Mouse (Mus musculus) kidney, embryonic 16.5 days (tissue): ENCODE measurements around the gene Fam169b. TPM values are rescaled to one million over a fixed set of nuclear protein-coding genes. Genes with fewer than 3 reads are reported as not detected.
"Not testable (repeated sequence)": the region's sequence is repeated elsewhere in the genome, so short reads cannot be mapped to it uniquely, and the experiment has no call there.

Source experiments
- ATAC-seq: fragments of 200-750 bp; cut with Nextera tagmentation; 2 replicates; pipeline ENCODE4 v1.8.0; 2017; ENCODE audit warnings: moderate TSS enrichment; ENCODE audit not compliant: low FRiP score, low TSS enrichment
- H3K27ac ChIP-seq: fragments of 300-500 bp; sonication (generic); 2 replicates; pipeline ENCODE4 v1.5.1; 2014; ENCODE audit warnings: low read length
- H3K27me3 ChIP-seq: fragments of 300-500 bp; sonication (generic); 2 replicates; pipeline ENCODE4 v1.6.1; 2014; ENCODE audit warnings: low read length, control low read depth, mixed read lengths; ENCODE audit not compliant: insufficient read depth
- H3K36me3 ChIP-seq: fragments of 300-500 bp; sonication (generic); 2 replicates; pipeline ENCODE4 v1.6.1; 2014; ENCODE audit warnings: low read length, control low read depth, mixed read lengths; ENCODE audit not compliant: insufficient read depth
- H3K4me1 ChIP-seq: fragments of 300-500 bp; sonication (generic); 2 replicates; pipeline ENCODE4 v1.6.1; 2014; ENCODE audit warnings: low read length, control low read depth, mixed read lengths; ENCODE audit not compliant: insufficient read depth
- H3K4me2 ChIP-seq: fragments of 300-500 bp; sonication (generic); replicated peaks from 2 replicates; pipeline ENCODE4 v1.6.1; 2014; ENCODE audit warnings: low read depth, low read length
- H3K4me3 ChIP-seq: fragments of 300-500 bp; sonication (generic); 2 replicates; pipeline ENCODE4 v1.5.1; 2014; ENCODE audit warnings: mild to moderate bottlenecking, low read length
- H3K9ac ChIP-seq: fragments of 300-500 bp; sonication (generic); replicated peaks from 2 replicates; pipeline ENCODE4 v1.6.1; 2014; ENCODE audit warnings: low read length
- H3K9me3 ChIP-seq: fragments of 300-500 bp; sonication (generic); 2 replicates; pipeline ENCODE4 v1.6.1; 2016; ENCODE audit warnings: low read length, control low read depth
- WGBS: fragments of 180-500 bp; shearing (Covaris S2); extraction: QIAGEN DNeasy Blood & Tissue Kit; methylation state at CpG from one replicate; pipeline ENCODE4 v1.1.7; 2014; 5-methylcytosine and 5-hydroxymethylcytosine counted together
- polyA plus RNA-seq: library from polyadenylated mRNA; unstranded; fragments of >200 nt; fragmentation: Nextera tagmentation; extraction: Ambion mirVana; gene quantifications from 2 replicates; pipeline ENCODE4 v1.2.1, GENCODE M21; 2015

Fam169b gene
- polyA plus RNA-seq, 1 experiment from 2014 or later: 1.1 TPM

GRCm38 (mm10) chr7:68281341-68281740, 7.7 kb downstream of the Fam169b start:
- peaks cover 19% of the 10 kb centered on the region for H3K4me1 ChIP-seq
- H3K36me3 ChIP-seq: no peaks in the 10 kb centered on the region
- H3K27me3 ChIP-seq: no peaks in the 10 kb centered on the region
- whole genome bisulfite sequencing: 86% methylated on average over 5 of the region's 5 CpGs
- H3K27ac ChIP-seq: no peak overlapping the region
- H3K9me3 ChIP-seq: no peaks in the 10 kb centered on the region
- H3K9ac ChIP-seq: no peak overlapping the region
- H3K4me3 ChIP-seq: no peak overlapping the region
- ATAC-seq: no peak
- H3K4me2 ChIP-seq: no peak overlapping the region

- no peak for ATAC-seq
- Histone ChIP-seq H3K4me3 (no peak overlapping the region), H3K4me1 (peaks cover 10% of the 10 kb centered on the region), H3K27ac (no peak overlapping the region), H3K4me2 (no peak overlapping the region), H3K27me3 (no peaks in the 10 kb centered on the region), H3K36me3 (no peaks in the 10 kb centered on the region), H3K9ac (no peak overlapping the region), H3K9me3 (no peaks in the 10 kb centered on the region)
- WGBS: 67% methylated on average over 22 of the region's 22 CpGs
Measured at GRCm38 (mm10) chr7:68282304-68283132, 8.9 kb downstream of the Fam169b start.

GRCm38 (mm10) chr7:68283133-68283520, 9.5 kb downstream of the Fam169b start:
- not testable (repeated sequence) for H3K9ac ChIP-seq, H3K27ac ChIP-seq, ATAC-seq, H3K36me3 ChIP-seq, H3K4me1 ChIP-seq, H3K27me3 ChIP-seq, H3K9me3 ChIP-seq, H3K4me3 ChIP-seq, H3K4me2 ChIP-seq
- WGBS: 89% methylated on average over 4 of the region's 4 CpGs

GRCm38 (mm10) chr7:68283776-68284175, 10.1 kb downstream of the Fam169b start:
- no peak overlapping the region for H3K4me3 ChIP-seq
- peaks cover 10% of the 10 kb centered on the region for H3K4me1 ChIP-seq
- H3K4me2 ChIP-seq: no peak overlapping the region
- no peaks in the 10 kb centered on the region for H3K27me3 ChIP-seq
- H3K27ac ChIP-seq: no peak overlapping the region
- H3K9me3 ChIP-seq: no peaks in the 10 kb centered on the region
- H3K36me3 ChIP-seq: no peaks in the 10 kb centered on the region
- no peak for ATAC-seq
- H3K9ac ChIP-seq: no peak overlapping the region
- WGBS: 77% methylated on average over 7 of the region's 7 CpGs

- Histone ChIP-seq H3K9ac (no peak overlapping the region), H3K4me1 (peaks cover 10% of the 10 kb centered on the region), H3K4me3 (no peak overlapping the region), H3K9me3 (no peaks in the 10 kb centered on the region), H3K36me3 (no peaks in the 10 kb centered on the region), H3K4me2 (no peak overlapping the region), H3K27ac (peak overlapping the region; percentile 35), H3K27me3 (no peaks in the 10 kb centered on the region)
- 0 out of 2 replicates have a peak, but pooled peaks have one; percentile 39 for ATAC-seq
- 26% methylated on average over 8 of the region's 8 CpGs for WGBS
Measured at GRCm38 (mm10) chr7:68285851-68286298, 12.2 kb downstream of the Fam169b start.

- no peaks in the 10 kb centered on the region for H3K36me3 ChIP-seq
- H3K4me3 ChIP-seq: no peak overlapping the region
- H3K9ac ChIP-seq: no peak overlapping the region
- peaks cover 10% of the 10 kb centered on the region for H3K4me1 ChIP-seq
- no peaks in the 10 kb centered on the region for H3K27me3 ChIP-seq
- H3K27ac ChIP-seq: no peak overlapping the region
- H3K4me2 ChIP-seq: no peak overlapping the region
- no peak for ATAC-seq
- no peaks in the 10 kb centered on the region for H3K9me3 ChIP-seq
- 86% methylated on average over 24 of the region's 24 CpGs for WGBS
Measured at GRCm38 (mm10) chr7:68286526-68287481, 13.2 kb downstream of the Fam169b start.

- no peaks in the 10 kb centered on the region for H3K27me3 ChIP-seq
- no peaks in the 10 kb centered on the region for H3K9me3 ChIP-seq
- ATAC-seq: no peak
- H3K27ac ChIP-seq: no peak overlapping the region
- no peak overlapping the region for H3K4me2 ChIP-seq
- no peak overlapping the region for H3K4me3 ChIP-seq
- 77% methylated on average over 2 of the region's 2 CpGs for WGBS
- no peak overlapping the region for H3K9ac ChIP-seq
- peaks cover 10% of the 10 kb centered on the region for H3K4me1 ChIP-seq
- H3K36me3 ChIP-seq: no peaks in the 10 kb centered on the region
Measured at GRCm38 (mm10) chr7:68287582-68287981, 13.9 kb downstream of the Fam169b start.

- not testable (repeated sequence) for H3K4me2 ChIP-seq, H3K9ac ChIP-seq, H3K36me3 ChIP-seq, H3K27me3 ChIP-seq, H3K9me3 ChIP-seq, H3K4me1 ChIP-seq, H3K27ac ChIP-seq, H3K4me3 ChIP-seq, ATAC-seq
- WGBS: 86% methylated on average over 4 of the region's 4 CpGs
Measured at GRCm38 (mm10) chr7:68288000-68288399, 14.4 kb downstream of the Fam169b start.

GRCm38 (mm10) chr7:68289081-68289480, 15.4 kb downstream of the Fam169b start:
- H3K27ac ChIP-seq: no peak overlapping the region
- no peak for ATAC-seq
- H3K4me3 ChIP-seq: no peak overlapping the region
- H3K36me3 ChIP-seq: no peaks in the 10 kb centered on the region
- no peak overlapping the region for H3K4me2 ChIP-seq
- WGBS: 92% methylated on average over 8 of the region's 8 CpGs
- no peaks in the 10 kb centered on the region for H3K27me3 ChIP-seq
- no peak overlapping the region for H3K9ac ChIP-seq
- peaks cover 12% of the 10 kb centered on the region; the same call in 1 of the 2 replicates for H3K4me1 ChIP-seq
- H3K9me3 ChIP-seq: no peaks in the 10 kb centered on the region
